Mouse (Mus musculus): ENCODE results near the gene AI597479.

The AI597479 gene

GRCm38 (mm10) chr1:43162394-43162793 is 63.9 kb downstream of the AI597479 start:
- no peak for ATAC-seq (ENCODE audit: low TSS enrichment)

- peak; percentile 21 for ATAC-seq (ENCODE audit: low TSS enrichment)
These were observed 64.6 kb downstream of the AI597479 start for GRCm38 (mm10) chr1:43163084-43163466.

GRCm38 (mm10) chr1:43163467-43164418 is 65.2 kb downstream of the AI597479 start:
- peak; percentile 79 for ATAC-seq (ENCODE audit: low TSS enrichment)

- no peak for ATAC-seq (ENCODE audit: low TSS enrichment)
These were observed 66.1 kb downstream of the AI597479 start for GRCm38 (mm10) chr1:43164582-43164981.

Data from frontal cortex, adult (tissue).